Mouse (Mus musculus): ENCODE measurements at regions not wholly inside any gene's neighbourhood (a gene's known extent, or its start where the extent isn't known, plus 50 kb on each side); places are given as distances from the start of the nearest gene placed in this dataset.

GRCm38 (mm10) chr4:110045651-110046269, 67.9 kb downstream of the Dmrta2 start:
- no peaks in the 10 kb centered on the region for H3K79me2 ChIP-seq (ENCODE audit: control insufficient read depth, insufficient read depth, low read length, poor library complexity)
- no peak overlapping the region for H3K27ac ChIP-seq (ENCODE audit: control insufficient read depth, low read depth, low read length)
- no peaks in the 10 kb centered on the region for H3K9me3 ChIP-seq (replicated peaks; ENCODE audit: insufficient read depth, low read length)
- TF ChIP-seq POLR2AphosphoS2 (IDR thresholded peaks at IDR 0.05; ENCODE audit: low read length) (no peak), USF1 (IDR thresholded peaks at IDR 0.05; ENCODE audit: low read depth, low read length) (no peak), CHD1 (IDR thresholded peaks at IDR 0.05; ENCODE audit: low read depth, low read length) (no peak), ZNF384 (IDR thresholded peaks at IDR 0.05; ENCODE audit: low read depth, low read length) (no peak), ELF1 (IDR thresholded peaks at IDR 0.05; ENCODE audit: low read depth, low read length) (no peak), JUND (IDR thresholded peaks at IDR 0.05; ENCODE audit: low read depth, low read length) (no peak), RAD21 (IDR thresholded peaks at IDR 0.05; ENCODE audit: low read depth, low read length) (no peak), BHLHE40 (IDR thresholded peaks at IDR 0.05; ENCODE audit: borderline replicate concordance, low read depth, low read length) (no peak), POLR2AphosphoS5 (IDR thresholded peaks at IDR 0.05; ENCODE audit: borderline replicate concordance, low read depth, low read length) (no peak), GATA1 (IDR thresholded peaks at IDR 0.05; ENCODE audit: low read depth, low read length) (no peak)
- no peaks in the 10 kb centered on the region for H3K27me3 ChIP-seq (ENCODE audit: control insufficient read depth in 1 of 2, insufficient read depth in 2 of 2, low read length in 2 of 2)
- H3K9ac ChIP-seq (ENCODE audit: control insufficient read depth, low read depth, low read length, poor library complexity, severe bottlenecking): no peak overlapping the region
- no peaks in the 10 kb centered on the region for H3K4me1 ChIP-seq (ENCODE audit: control insufficient read depth in 1 of 2, insufficient read depth in 2 of 2, low read length in 2 of 2)
- H3K4me3 ChIP-seq (ENCODE audit: control insufficient read depth in 1 of 2, insufficient read depth in 1 of 2, low read depth in 2 of 2, low read length in 2 of 2): no peak overlapping the region
- DNase-seq (ENCODE audit: low read depth, low spot score): no peak
- H3K36me3 ChIP-seq (ENCODE audit: control insufficient read depth in 1 of 2, insufficient read depth in 2 of 2, low read length in 2 of 2): no peaks in the 10 kb centered on the region

- Histone ChIP-seq H3K79me2 (ENCODE audit: control insufficient read depth, insufficient read depth, low read length, poor library complexity) (no peaks in the 10 kb centered on the region), H3K4me3 (ENCODE audit: control insufficient read depth in 1 of 2, insufficient read depth in 1 of 2, low read depth in 2 of 2, low read length in 2 of 2) (no peak overlapping the region), H3K9me3 (replicated peaks; ENCODE audit: insufficient read depth, low read length) (no peaks in the 10 kb centered on the region), H3K4me1 (ENCODE audit: control insufficient read depth in 1 of 2, insufficient read depth in 2 of 2, low read length in 2 of 2) (no peaks in the 10 kb centered on the region), H3K27ac (ENCODE audit: control insufficient read depth, low read depth, low read length) (no peak overlapping the region), H3K36me3 (ENCODE audit: control insufficient read depth in 1 of 2, insufficient read depth in 2 of 2, low read length in 2 of 2) (no peaks in the 10 kb centered on the region), H3K9ac (ENCODE audit: control insufficient read depth, low read depth, low read length, poor library complexity, severe bottlenecking) (no peak overlapping the region), H3K27me3 (ENCODE audit: control insufficient read depth in 1 of 2, insufficient read depth in 2 of 2, low read length in 2 of 2) (no peaks in the 10 kb centered on the region)
- TF ChIP-seq TBP (IDR thresholded peaks at IDR 0.05; ENCODE audit: low read depth, low read length) (no peak), CHD2 (IDR thresholded peaks at IDR 0.05; ENCODE audit: low read length) (no peak), POLR2A (IDR thresholded peaks at IDR 0.05; ENCODE audit: control insufficient read depth in 1 of 2, insufficient read depth in 1 of 2, low read depth in 1 of 2, low read length in 2 of 2, poor library complexity in 1 of 2) (no peak), TCF12 (IDR thresholded peaks at IDR 0.05; ENCODE audit: low read depth, low read length) (no peak), USF1 (IDR thresholded peaks at IDR 0.05; ENCODE audit: low read depth, low read length) (no peak), MAX (IDR thresholded peaks at IDR 0.05; ENCODE audit: low read length) (no peak), SMC3 (IDR thresholded peaks at IDR 0.05; ENCODE audit: low read depth, low read length) (no peak), ELF1 (IDR thresholded peaks at IDR 0.05; ENCODE audit: low read depth, low read length) (no peak), NELFE (IDR thresholded peaks at IDR 0.05; ENCODE audit: low read depth, low read length) (no peak), GABPA (IDR thresholded peaks at IDR 0.05; ENCODE audit: low read depth, low read length) (no peak), HCFC1 (IDR thresholded peaks at IDR 0.05; ENCODE audit: low read depth, low read length) (no peak)
- no peak for DNase-seq (ENCODE audit: low read depth, low spot score)
Measured at GRCm38 (mm10) chr4:110046270-110046651, 68.4 kb downstream of the Dmrta2 start.

Data from MEL (cell line).